Mouse (Mus musculus) testis, adult 2 months (tissue): ENCODE measurements at regions not wholly inside any gene's neighbourhood (a gene's known extent, or its start where the extent isn't known, plus 50 kb on each side); places are given as distances from the start of the nearest gene placed in this dataset.

Experiments used
- H3K27ac ChIP-seq: fragments of 200-500 bp; 2 replicates; pipeline ENCODE4 v1.5.1; 2012; ENCODE audit warnings: low read depth, low read length; ENCODE audit not compliant: control insufficient read depth, insufficient read depth
- H3K27me3 ChIP-seq: fragments of 200-500 bp; 2 replicates; pipeline ENCODE4 v1.6.1; 2012; ENCODE audit warnings: mild to moderate bottlenecking, low read length, moderate library complexity; ENCODE audit not compliant: control insufficient read depth, insufficient read depth
- H3K36me3 ChIP-seq: fragments of 200-500 bp; 2 replicates; pipeline ENCODE4 v1.6.1; 2012; ENCODE audit warnings: mild to moderate bottlenecking, low read length; ENCODE audit not compliant: control insufficient read depth, insufficient read depth
- H3K4me1 ChIP-seq: fragments of 200-500 bp; 2 replicates; pipeline ENCODE4 v1.6.1; 2012; ENCODE audit warnings: low read length; ENCODE audit not compliant: control insufficient read depth, insufficient read depth
- H3K4me3 ChIP-seq: fragments of 200-500 bp; 2 replicates; pipeline ENCODE4 v1.5.1; 2012; ENCODE audit warnings: low read depth, mild to moderate bottlenecking, low read length, moderate library complexity, mixed read lengths; ENCODE audit not compliant: control insufficient read depth
- CTCF ChIP-seq: fragments of 200-500 bp; IDR thresholded peaks from 2 replicates; pipeline ENCODE4 v1.5.1; 2012; ENCODE audit warnings: low read depth, mild to moderate bottlenecking, inconsistent platforms, low read length, moderate library complexity; ENCODE audit not compliant: control insufficient read depth, insufficient read depth, insufficient replicate concordance
- POLR2A ChIP-seq: fragments of 200-500 bp; IDR thresholded peaks from 2 replicates; pipeline ENCODE4 v1.6.1; 2012; ENCODE audit warnings: low read depth, mild to moderate bottlenecking, inconsistent platforms, low read length, moderate library complexity; ENCODE audit not compliant: control insufficient read depth

DNA sequence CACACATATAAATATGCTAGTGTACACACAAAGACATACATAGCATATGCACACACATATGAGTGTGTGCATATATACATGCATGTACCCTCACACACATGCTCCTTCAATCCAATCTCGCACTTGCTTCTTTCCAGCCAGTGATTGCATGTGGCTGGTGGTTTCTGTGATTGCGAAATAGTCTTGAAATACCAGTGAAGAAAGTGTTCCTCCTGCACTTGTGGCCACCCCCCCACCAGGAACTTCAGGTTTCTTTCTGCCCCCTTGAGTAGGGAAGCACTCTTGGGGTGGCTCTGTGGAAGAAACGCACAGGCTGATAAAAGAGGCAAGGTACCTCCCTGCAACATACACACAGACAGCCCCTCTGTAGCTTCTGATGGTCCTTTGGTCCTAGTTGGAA is 283.6 kb upstream of the Klf4 start:
- no peak for TF ChIP-seq CTCF
- TF ChIP-seq POLR2A, result no peak

DNA sequence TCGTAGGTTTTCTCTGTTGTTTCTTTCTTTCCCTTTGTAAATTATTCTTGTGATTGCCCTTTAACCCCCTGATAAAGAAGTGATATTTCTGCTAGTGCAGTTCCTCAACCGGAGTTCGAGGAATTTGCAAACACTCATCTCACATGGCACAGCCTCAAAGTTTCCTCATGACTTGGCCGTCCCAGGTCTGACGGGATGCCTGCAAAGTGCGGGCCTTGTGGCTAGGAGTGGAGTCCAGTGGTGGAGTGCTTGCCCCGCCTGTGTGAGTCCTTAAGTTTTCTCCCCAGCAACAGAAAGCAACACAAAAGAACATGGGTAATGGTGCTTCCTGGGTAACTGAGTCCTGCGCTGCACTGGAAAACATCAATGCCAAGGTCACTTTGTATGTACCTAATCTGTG is 280.6 kb upstream of the Klf4 start:
- Histone ChIP-seq H3K4me1 (no peaks in the 10 kb centered on the region), H3K27ac (no peak overlapping the region), H3K36me3 (no peaks in the 10 kb centered on the region), H3K27me3 (no peaks in the 10 kb centered on the region), H3K4me3 (no peak overlapping the region)
- TF ChIP-seq CTCF, result no peak
- no peak for TF ChIP-seq POLR2A

More for the DNA sequence above, 283.6 kb upstream of the Klf4 start:
- no peak overlapping the region for H3K27ac ChIP-seq
- H3K4me1 ChIP-seq, result no peaks in the 10 kb centered on the region
- no peaks in the 10 kb centered on the region for H3K27me3 ChIP-seq
- H3K36me3 ChIP-seq, result no peaks in the 10 kb centered on the region
- H3K4me3 ChIP-seq, result no peak overlapping the region

DNA sequence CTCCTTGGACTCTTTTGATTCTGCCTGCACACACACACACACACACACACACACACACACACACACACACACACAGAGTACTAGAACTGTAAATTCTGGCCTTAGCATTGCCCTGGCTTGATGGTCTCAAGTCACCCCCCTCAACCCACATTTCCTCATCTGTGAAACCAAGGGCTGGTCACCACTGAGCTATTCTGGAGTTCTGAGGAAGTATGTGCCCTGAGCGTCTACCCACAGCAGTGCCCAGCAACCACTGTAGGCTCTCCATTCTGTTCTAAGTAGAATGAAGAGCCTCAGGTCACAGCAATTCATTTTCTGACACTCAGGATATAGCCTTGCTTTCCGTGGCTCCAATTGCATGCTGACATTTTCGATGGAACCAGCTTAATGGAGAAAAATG is 279.4 kb upstream of the Klf4 start:
- peak overlapping the region; percentile 48; the same call in 1 of the 2 replicates for H3K4me3 ChIP-seq
- H3K27me3 ChIP-seq, result no peaks in the 10 kb centered on the region
- TF ChIP-seq POLR2A, result no peak
- no peak for TF ChIP-seq CTCF

DNA sequence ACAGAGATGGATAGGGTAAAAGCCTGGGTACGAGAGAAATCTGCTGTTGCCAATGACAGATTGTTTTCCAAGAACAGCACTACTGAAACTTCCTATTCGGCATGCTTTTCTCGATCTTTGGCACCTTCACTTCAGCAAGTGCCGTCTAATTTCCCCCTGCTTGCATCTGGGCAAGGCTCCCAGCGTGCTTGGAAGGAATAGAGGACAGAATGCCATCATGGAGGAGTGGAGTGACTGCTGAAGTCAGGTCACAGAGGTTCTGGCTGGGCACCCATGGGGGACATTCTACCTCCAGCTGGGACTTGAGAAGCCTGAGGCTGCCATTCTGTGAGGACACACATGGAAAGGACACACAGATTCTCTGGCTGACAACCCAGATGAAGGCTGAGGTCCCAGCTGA is 276.2 kb upstream of the Klf4 start:
- Histone ChIP-seq H3K4me3 (no peak overlapping the region), H3K27me3 (no peaks in the 10 kb centered on the region), H3K4me1 (no peaks in the 10 kb centered on the region), H3K36me3 (no peaks in the 10 kb centered on the region), H3K27ac (no peak overlapping the region)
- TF ChIP-seq POLR2A (no peak), CTCF (no peak)

More for the DNA sequence above, 279.4 kb upstream of the Klf4 start:
- Histone ChIP-seq H3K36me3 (no peaks in the 10 kb centered on the region), H3K4me1 (no peaks in the 10 kb centered on the region), H3K27ac (no peak overlapping the region)

DNA sequence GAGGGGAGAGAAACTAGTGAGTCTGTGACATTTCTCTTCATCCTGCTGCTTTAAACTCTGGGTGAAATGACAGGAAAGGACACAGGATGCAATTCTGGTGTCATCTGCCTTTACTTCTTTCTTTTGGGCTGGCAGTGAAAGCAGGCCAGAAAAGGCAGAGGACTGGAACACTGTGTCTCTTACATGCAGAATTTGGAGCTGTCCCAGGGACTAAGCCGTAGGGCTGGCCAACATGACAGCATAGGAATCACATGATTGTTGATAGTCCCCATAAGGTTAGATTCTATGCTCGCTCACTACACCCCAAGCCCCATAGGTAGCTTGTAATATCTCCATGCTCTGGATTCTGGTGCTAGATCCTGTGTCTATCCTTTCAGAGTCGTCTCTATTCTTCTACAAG is 274.5 kb upstream of the Klf4 start:
- Histone ChIP-seq H3K27me3 (no peaks in the 10 kb centered on the region), H3K27ac (no peak overlapping the region), H3K4me3 (no peak overlapping the region), H3K36me3 (no peaks in the 10 kb centered on the region), H3K4me1 (no peaks in the 10 kb centered on the region)
- TF ChIP-seq CTCF, result no peak
- TF ChIP-seq POLR2A, result no peak

DNA sequence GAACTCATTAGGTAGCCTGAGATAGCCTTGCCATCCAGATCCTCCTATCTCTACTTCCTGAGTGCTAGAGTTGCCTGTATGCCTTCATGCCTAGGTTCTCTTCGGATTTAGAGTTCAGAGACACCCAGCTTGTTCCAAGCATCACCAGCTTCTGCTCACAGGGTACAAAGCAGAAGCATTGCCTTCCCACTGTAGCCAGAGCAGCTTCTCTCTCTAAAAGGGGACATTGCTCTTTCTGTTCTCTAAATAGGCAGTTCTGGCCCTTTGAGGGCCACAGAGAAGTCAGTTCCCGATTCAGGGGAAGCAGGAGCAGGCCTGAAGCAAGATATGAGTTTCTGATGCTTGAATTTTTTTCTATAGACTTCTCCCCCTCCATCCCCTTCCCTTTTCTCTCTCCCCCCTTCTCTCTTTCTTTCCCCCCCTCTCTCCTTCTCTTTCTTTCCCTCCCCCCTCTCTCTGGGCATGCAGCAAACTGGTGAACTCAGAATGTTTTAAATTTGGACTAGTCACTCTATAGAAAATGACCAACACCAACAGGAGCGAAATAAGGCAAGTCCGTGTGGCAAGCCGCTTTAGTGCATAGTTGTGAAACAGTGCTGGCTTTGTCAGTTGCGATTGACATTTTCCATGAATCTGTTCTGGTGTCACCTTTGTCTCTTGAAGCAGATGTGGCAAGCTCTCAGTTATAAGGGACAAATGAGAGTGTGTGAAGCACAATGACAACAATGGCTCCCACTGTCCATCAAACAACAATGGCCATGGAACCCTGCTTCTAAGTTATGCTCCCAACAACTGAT is 273.2 kb upstream of the Klf4 start:
- Histone ChIP-seq H3K27me3 (no peaks in the 10 kb centered on the region), H3K36me3 (no peaks in the 10 kb centered on the region), H3K4me1 (no peaks in the 10 kb centered on the region), H3K4me3 (no peak overlapping the region), H3K27ac (no peak overlapping the region)
- no peak for TF ChIP-seq CTCF
- no peak for TF ChIP-seq POLR2A

DNA sequence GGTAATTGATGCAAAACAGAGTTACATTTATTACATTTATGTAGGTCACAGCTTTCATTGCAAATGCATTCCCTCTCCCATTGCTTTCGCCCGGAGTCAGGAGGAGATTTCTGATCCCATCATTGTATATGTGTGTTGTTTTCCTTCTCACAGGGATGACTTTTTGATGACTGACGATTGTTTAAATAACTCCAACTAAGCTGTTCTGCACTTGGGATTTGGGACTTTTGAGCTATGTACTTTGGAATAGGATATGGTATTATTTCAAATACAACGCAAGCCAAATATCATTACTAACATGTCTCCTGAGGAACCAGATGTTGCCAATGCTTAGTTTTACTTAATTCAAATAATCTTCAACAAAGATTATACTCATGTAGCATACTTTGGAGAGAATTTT is 269.8 kb upstream of the Klf4 start:
- no peak for TF ChIP-seq POLR2A
- TF ChIP-seq CTCF, result no peak
- Histone ChIP-seq H3K4me3 (no peak overlapping the region), H3K27me3 (no peaks in the 10 kb centered on the region), H3K27ac (no peak overlapping the region), H3K36me3 (no peaks in the 10 kb centered on the region), H3K4me1 (no peaks in the 10 kb centered on the region)

DNA sequence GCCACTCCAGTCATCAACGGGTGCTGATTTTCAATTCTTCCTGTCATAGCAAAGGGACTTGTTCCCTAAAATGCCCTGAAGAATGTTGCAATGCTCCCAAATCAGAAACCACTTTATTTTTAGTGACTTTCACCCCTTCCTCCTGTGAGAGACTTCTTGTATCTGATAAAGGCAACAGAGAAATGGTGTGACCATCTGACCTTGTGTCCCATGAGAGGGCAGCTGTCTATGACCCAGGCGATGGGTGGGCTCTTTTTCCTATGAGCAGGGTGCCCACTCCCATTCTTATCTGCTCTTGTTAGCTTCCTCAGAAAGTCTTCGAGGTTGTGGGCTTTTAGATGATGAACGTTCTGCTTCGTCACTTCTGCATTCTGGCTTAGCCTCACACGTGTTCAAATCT is 265.8 kb upstream of the Klf4 start:
- Histone ChIP-seq H3K27ac (no peak overlapping the region), H3K4me3 (no peak overlapping the region), H3K36me3 (no peaks in the 10 kb centered on the region), H3K27me3 (no peaks in the 10 kb centered on the region), H3K4me1 (no peaks in the 10 kb centered on the region)
- TF ChIP-seq CTCF, result no peak
- TF ChIP-seq POLR2A, result no peak
